Mouse (Mus musculus) embryo, embryonic 9.5 days (tissue): ENCODE data around the gene Tmem80.

Experiments
- DNase-seq: peaks from one replicate; pipeline ENCODE4 v3.0.0-alpha.2; 2017; ENCODE audit errors: extremely low spot score

The Tmem80 gene

DNA sequence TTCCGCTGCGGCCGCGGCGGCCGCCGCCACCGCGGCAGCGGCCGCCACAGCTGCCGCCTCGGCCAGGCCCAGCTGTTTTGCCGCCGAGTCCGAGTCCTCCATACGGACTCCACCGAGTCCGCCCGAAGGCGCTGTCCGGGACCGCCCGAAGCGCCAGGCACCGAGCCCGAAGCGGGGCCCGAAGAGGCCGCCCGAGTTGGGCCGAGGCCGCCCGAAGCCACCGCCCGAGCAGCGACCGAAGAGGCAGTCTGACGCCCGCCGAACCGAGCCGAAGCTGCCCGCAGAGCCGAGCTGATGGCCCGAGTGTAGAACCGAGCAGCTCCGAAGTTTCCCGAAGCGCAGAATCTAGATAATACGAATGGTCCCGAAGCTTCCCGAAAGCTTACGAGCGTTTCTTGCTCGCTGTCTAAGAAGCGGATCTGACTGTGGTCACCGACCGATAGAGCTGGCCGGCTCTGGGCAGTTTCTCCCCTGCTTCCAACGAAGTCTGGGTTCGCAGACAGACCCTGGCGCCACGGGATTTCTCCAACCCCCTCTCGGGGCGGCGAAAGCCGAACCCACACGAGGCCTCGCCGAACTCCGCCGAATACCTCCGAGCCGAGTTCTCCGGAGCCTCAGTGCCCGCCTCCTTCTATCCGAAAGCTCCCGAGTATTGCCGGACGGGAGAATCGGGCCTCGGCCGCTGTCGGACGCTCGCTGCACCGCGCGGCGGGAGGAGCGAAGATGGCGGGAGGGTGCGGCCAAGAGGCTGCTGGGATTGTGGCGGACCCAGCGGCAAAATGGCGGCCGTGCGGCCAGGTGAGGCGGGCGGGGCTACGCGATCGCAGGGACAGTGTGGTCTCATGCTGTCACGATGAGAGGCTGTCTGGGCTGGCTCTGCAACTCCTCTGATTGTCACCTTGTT lies at the start of gene Tmem80, which contains the start of gene Deaf1:
Tmem80 (plus strand) TSS at position 271 of the 904 bp plus-strand sequence.
Deaf1 (minus strand) TSS at position 222 of the 904 bp plus-strand sequence.
- peak; percentile 96 for DNase-seq

DNA sequence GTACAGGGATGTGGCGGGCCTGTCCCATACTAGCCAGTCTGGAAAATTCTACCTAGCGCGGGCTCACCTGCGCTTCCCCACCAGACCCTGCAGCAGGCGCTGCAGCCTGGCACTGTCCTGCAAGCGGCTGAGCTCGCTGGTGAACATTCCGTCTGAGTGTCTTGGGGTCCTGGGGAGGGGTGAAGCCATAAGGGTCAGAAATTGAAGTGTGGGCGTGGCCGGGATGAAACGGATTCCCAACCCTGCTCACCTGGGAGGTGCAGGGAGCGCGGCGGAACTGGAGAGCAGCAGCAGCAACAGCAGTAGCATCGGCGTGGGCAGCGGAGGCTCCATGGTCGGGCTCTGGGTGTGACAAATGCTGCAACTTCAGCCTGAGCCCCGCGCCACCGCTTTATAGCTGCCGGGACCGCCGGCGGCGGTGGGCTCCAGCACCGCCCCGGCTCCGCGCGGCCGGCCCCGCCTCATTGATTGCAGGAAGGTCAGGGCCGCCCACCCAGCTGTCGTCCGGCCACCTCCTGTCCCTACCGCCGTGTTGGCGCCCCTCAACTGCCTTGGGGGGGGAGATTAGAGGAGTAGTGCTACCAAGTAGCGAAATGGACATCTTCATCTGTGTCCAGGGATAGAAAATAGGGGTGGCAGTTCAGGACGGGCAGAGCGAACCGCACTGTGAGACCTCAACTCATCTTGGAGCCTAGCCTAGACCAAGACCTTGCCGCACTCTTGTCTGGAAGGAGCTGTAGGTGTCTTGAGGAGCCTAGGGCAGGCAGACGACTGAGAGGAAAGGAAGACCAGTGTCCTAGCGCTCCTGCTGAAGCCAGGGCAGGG lies 48.6 kb upstream of the Tmem80 start, which contains the start of gene Sct:
Sct (minus strand) TSS at position 368 of the 825 bp plus-strand sequence.
- peak; percentile 63 for DNase-seq

DNA sequence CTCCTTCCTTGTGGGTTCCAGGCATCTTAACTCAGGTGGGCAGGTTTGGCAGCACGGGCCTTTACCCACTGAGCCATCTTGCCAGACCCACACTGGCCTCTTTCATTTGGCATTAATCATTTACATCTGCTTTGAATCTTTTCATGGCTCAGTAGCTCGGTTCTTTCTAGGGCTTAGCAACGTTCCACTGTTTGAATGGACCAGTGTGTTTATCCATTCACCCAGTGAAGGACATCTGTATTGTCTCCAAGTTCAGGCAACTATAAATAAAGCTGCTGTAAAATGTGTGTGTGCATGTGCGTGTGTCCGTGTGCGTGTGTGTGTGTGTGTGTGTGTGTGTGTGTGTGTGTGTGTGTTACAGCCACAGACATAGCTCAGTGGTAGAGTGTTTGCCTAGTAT lies 46.1 kb upstream of the Tmem80 start:
- no peak for DNase-seq

DNA sequence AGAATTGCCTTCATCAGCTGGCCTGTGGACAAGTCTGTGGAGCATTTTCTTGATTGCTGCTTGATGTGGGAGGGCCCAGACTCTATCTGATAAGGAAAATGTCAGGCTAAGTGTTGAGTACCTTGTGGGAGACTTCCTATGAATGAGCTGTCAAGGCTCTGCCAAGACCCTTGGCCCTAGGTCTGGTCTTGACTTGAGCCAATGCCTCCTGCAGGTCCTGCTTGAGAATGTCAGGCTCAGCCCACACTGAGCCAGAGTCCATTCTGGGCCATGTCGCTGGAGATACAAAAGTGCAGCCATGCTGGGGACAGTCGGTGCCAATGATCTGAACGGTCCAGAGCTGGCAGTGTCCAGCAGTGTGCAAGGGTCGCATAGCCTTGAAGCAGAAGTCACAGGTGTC lies 44.8 kb upstream of the Tmem80 start:
- DNase-seq, result no peak

DNA sequence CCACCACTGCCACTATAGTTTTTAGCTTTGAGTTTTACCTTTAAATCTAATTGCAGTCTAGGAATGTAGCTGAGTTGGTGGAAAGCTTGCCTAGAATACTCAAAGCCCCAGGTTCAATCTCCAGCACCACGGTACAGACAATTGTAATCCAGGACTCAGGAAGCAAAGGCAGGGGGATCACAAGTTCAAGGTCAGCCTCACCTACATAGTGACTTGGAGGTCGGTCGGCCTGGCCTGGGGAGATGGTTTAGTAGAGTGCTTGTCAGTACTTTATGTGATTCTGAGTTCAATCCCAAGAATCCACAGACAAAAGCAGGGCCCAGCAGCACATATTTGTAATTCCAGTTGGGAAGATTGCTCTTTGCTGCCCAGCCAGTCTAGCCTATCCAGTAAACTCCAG lies 39.5 kb upstream of the Tmem80 start:
- no peak for DNase-seq

DNA sequence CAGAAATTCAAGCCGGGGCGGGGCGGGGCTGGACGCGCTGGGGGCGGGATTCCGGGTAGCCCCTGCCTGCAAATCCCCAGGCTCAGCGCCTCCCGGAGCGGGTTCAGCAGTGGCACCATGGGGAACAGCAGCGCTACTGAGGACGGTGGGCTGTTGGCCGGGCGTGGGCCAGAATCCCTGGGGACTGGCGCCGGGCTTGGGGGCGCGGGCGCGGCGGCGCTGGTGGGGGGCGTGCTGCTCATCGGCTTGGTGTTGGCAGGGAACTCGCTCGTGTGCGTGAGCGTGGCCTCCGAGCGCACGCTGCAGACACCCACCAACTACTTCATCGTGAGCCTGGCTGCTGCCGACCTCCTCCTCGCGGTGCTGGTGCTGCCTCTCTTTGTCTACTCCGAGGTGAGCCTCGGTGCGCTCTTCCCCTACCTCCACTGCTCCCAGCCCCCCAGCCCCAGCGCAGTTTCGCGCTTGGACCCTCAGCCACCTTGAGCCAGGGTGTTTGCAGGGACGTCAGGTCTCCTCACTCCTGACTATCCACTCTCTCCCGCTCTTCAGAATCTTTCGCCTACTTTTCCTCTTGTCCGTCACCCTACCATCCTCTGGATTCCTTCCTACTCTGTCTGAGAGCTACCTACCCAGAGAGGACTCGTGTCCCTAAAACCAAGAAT lies 35.5 kb upstream of the Tmem80 start, which contains the start of gene Drd4:
Drd4 (plus strand) TSS at position 86 of the 662 bp plus-strand sequence.
- DNase-seq, result peak; percentile 68

DNA sequence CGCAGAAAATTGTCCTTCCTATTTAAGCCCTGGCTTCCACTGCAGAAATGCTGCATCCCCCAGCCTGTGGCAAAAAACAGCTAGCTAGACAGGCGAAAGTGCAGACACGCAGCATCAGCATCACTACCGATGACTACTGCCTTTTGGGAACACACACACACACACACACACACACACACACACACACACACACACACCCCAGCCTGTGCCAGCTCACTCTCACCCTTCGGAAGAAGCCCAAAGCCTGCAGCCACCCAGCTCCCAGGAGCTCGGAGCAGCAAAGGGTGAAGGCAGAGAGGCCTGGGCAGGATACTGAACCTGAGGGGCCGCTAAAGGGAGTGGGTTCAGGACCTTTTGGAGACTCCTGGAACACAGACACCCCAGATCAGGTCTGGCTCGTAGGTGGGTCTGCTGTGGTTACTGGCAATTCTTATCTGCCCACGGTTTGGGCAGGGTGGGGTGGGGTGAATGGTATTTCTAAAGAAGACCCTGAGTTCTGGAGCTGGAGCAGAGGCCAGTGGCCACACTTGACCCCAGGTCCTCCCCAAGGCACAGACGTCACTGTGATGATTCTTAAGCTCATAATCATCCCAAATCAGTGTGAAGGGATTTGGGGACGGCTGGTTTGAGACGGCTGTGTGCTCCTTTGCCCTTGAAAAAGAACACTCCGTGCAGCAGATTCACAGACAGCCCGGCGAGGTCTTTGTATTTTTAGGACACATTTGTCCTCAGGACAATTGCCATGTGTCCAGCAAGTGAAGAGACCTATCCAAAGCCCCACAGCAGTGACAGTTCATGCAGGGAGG lies 34.8 kb upstream of the Tmem80 start:
- peak; percentile 14 for DNase-seq

DNA sequence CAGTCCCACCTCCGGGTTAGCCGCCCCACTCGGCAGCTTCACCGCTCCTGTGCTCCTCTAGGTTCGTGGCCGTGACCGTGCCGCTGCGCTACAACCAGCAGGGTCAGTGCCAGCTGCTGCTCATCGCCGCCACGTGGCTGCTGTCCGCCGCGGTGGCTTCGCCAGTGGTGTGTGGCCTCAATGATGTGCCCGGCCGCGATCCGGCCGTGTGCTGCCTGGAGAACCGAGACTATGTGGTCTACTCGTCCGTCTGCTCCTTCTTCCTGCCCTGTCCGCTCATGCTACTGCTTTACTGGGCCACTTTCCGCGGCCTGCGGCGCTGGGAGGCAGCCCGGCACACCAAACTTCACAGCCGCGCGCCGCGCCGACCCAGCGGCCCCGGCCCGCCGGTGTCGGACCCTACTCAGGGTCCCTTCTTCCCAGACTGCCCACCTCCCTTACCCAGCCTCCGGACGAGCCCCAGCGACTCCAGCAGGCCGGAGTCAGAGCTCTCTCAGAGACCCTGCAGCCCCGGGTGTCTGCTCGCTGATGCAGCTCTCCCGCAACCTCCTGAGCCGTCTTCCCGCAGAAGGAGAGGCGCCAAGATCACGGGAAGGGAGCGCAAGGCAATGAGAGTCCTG lies 33.6 kb upstream of the Tmem80 start:
- peak; percentile 63 for DNase-seq

DNA sequence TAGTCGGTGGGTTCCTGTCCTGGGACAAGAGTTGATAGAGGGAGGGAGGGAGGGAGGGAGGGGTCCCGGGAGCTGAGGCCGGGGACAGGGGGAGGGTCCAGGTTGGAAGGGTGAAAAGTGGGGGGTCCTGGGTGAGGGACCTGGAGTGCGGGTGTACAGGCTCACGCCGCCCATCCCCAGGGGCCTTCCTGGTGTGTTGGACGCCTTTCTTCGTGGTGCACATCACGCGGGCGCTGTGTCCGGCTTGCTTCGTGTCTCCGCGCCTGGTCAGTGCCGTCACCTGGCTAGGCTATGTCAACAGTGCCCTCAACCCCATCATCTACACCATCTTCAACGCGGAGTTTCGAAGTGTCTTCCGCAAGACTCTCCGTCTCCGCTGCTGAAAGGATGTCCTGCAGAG lies 33.1 kb upstream of the Tmem80 start:
- DNase-seq, result no peak

DNA sequence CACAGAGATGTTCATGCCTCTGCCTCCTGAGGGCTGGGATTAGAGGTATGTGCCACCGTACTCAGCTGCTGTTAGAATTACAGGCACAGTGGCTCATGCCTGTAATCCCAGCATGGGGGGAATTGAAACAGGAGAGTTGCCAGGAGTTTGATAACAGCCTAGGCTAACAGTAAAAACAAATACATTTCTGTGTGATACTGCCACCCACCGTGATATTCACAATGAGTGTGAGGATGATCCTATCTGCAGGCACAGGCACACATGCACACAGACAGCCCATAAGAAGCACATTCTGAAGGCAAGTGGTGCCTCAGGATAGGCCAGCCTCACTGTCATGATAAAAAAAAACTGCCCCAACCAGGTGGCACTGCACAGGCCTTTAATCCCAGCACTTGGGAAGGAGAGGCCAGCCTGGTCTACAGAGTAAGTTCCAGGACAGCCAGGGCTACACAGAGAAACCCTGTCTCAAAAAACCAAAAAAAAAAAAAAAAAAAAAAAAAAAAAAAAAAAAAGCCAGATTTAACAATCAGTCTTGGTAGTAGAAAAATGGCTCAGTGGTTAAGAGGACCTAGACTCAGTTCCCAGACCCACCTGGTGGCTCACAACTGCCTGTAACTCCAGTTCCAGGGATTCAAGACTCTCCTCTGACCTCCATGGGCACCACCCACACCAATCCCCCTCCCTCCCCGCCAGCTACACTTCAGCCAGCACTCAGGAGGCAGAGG lies 29.5 kb upstream of the Tmem80 start:
- DNase-seq, result no peak

DNA sequence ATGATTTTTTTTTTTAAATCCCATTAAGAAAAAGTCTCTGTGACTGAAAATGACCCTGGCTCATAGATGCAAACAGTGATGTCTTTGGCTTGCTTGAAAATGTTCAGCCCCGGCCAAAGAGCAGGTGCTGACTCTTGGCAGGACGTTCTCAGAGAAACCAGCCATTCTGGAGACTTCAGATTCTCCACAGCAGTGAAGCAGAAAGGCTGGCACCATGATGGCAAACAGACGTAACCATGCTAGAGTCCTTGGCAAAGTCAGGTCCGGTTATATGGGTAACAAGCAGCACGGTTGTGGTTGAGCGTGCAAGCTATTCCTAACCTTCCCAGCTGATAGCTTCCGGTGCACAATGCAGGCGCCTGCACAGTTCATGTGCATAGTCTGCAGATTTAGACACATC lies 28.4 kb upstream of the Tmem80 start:
- DNase-seq, result no peak

DNA sequence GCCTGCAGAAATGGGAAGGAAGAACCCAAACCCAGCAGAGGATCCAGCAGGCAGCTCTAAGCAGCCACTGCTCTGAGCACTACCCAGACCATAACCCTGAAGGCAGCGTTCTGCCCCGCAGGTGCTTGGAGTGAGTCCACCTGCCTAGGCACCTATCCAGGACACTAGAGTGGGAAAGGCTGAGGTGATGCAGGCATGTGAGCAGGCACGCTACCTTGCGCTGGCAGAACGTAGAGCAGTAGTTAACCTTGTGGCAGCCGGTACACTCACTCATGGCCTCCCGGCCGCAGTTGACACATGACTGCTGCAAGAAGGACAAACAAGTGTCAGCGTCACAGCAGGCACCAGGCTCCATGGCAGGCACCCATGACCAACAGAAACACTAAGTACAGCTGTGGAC lies 26.2 kb upstream of the Tmem80 start:
- DNase-seq, result no peak

DNA sequence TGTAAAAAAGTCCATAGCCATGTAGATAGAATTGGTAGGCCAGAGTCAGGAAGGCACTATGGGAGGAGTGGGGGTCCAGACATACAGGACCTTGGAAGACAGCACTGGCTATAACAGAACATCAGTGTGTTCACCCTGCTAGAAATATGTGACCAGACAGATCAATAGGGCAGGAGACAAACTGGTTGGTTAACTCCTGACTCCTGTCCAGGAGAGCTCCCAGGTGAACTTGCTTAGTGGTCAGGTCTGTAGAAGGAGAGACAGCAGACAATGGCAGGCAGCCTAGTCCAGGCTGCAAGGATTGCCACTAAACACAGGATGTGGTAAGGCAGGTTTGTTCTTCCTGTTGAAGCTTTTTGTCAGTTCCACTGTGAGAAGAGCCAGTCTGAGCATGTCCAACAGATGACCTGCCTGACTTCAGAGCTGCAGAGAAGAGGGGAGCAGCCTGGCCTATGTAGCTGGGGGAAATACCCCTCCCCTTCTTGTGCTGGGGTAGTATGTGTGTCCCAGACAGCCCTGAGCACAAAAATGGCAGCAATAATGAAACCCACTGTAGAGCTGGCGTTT lies 24.8 kb upstream of the Tmem80 start:
- no peak for DNase-seq

DNA sequence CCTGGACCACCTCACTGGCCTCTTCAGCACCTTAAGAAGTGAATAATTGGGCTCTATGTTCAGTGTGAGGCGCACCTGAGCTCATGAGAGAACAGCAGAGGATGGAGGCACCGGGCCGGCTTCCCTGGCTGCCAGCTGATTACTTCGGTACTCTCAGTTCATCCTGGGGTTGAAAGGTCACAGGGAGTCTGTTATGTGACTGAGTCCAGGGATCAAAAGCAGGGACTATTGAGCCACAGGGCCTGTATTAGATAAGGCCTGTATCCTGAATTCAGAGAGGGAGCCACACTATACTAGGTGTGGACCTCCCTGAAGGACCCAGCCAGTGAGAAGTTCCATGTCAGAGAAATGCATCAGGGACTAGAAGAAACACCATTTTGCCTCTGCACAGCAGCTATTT lies 23.0 kb upstream of the Tmem80 start:
- no peak for DNase-seq

DNA sequence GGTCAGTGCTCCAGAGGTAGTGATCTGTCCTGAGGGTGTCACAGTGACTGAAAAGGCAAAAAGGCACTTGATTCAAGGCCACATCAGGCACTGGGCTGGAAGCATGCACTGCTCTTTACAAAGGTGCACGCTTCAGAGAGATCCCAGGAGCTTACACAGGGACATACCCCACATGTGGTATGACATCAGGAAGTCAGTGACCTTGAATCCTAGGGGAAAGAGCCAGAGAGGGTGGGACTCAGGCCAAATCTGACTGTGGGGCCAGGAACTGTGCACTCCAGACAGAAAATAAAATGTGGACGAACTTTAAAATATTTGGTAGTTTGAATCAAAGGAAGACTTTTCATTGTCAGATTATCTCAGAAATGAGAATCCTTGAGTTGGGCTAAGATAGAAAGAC lies 13.1 kb upstream of the Tmem80 start:
- no peak for DNase-seq

DNA sequence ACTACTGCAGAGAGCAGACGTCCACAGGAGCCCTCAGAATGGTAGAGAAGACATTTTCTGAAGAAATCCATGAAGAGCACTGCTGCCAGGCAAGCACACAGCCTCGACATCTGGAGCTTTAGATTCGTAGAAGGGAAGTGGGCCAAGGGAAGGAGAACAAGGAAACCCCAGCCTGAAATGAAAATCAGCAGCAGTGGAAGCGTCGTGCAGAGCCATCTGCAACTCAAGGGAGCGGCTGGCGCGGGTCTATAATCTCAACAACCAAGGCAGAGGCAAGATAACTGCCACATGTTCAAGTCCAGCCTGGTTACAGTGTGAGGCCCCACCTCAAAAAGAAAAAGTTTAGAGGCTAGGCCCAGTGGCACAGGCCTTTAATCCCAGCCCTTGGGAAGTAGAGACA lies 12.5 kb upstream of the Tmem80 start:
- no peak for DNase-seq

DNA sequence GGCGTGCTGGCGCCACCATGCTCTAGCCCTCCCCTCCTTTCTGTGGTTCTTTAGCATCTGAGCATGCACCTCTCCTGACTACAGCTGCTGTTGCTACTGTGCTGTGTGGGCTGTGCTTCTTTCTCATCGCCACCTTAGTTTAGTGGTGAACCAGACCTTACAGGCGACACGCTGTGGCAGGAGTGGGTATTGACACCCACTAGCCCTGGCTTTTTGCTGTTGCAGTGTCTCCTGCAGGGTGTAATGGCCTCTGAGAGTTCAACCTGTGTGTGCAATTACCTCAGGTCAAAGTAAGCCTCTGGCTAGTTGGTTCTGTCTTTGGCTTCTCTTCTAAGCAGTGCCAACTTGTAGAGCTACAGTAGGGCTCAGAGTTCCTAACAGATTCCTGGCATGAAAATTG lies 11.6 kb upstream of the Tmem80 start:
- no peak for DNase-seq

DNA sequence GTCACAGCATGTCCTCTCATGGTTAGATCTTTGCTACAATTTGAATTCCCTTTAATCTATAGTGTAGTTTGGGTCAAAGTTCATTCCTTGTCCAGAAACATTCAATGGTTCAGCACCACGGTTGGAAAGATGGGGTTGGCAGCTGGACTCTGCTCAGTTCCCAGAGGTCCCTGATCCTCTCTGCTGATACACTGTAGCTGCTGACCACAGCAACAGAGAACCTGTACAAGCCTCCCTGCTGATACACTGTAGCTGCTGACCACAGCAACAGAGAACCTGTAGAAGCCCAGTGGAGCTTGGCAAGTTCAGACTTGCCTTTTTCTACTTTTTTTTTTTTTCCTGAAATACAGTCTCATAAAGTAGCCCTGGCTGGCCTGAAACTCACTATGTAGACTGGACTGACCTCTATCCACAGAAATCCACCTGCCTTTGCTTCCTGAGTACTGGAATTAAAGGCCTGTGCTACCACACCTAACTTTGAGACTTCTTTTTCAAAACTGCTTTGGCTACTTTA lies 9.9 kb upstream of the Tmem80 start:
- no peak for DNase-seq

DNA sequence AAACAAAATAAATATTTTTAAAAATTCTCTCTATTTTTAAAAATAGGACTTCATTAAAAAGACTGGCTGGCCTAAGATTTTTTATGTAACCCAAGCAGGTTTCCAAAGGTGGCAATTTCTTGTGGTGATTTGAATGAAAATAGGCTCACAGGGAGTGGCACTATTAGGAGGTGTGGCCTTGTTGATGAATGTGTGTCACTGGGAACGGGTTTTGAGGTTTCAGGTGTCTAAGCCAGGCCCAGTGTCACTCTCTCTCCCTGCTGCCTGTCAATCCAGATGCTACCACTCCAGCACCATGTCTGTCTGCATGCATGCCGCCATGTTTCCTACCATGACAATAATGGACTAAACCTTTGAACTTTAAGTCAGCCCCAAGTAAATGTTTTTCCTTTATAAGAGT lies 8.1 kb upstream of the Tmem80 start:
- no peak for DNase-seq

DNA sequence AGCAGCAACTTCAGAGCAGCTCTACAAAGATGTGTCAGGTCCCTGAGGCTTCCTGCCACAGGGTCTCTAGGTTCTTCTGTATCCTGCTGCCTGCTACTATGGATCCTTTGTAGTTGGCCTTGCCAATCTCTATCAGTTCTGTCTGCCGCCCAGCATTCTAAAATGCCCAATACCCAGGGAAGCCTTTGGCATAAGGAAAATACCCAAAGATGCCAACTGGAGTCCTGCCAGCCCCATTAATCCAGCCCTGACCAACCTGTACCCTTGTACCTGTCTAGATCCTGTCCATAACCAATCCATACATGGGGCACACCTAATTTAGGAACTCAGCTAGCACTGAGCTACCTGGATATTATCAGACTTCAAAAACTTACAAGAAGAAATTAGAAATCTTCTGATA lies 2.9 kb upstream of the Tmem80 start:
- no peak for DNase-seq
